Mouse (Mus musculus) hindbrain, embryonic 12.5 days (tissue): ENCODE data around the gene Sdk1. TPM values are rescaled to one million over a fixed set of nuclear protein-coding genes. Genes with fewer than 3 reads are reported as not detected.

Experiments
- ATAC-seq: fragments of 200-750 bp; cut with Nextera tagmentation; 2 replicates; pipeline ENCODE4 v1.8.0; 2017; ENCODE audit warnings: moderate TSS enrichment; ENCODE audit not compliant: low FRiP score
- H3K27ac ChIP-seq: fragments of 300-500 bp; sonication (generic); 2 replicates; pipeline ENCODE4 v1.5.1; 2016; ENCODE audit warnings: mild to moderate bottlenecking
- H3K27me3 ChIP-seq: fragments of 300-500 bp; sonication (generic); 2 replicates; pipeline ENCODE4 v1.6.1; 2016; ENCODE audit warnings: mild to moderate bottlenecking
- H3K36me3 ChIP-seq: fragments of 300-500 bp; sonication (generic); 2 replicates; pipeline ENCODE4 v1.6.1; 2016; ENCODE audit warnings: mild to moderate bottlenecking
- H3K4me1 ChIP-seq: fragments of 300-500 bp; sonication (generic); 2 replicates; pipeline ENCODE4 v1.6.1; 2016
- H3K4me2 ChIP-seq: fragments of 300-500 bp; sonication (generic); replicated peaks from 2 replicates; pipeline ENCODE4 v1.6.1; 2016; ENCODE audit warnings: mild to moderate bottlenecking
- H3K4me3 ChIP-seq: fragments of 300-500 bp; sonication (generic); 2 replicates; pipeline ENCODE4 v1.5.1; 2016; ENCODE audit warnings: mild to moderate bottlenecking
- H3K9ac ChIP-seq: fragments of 300-500 bp; sonication (generic); 2 replicates; pipeline ENCODE4 v1.6.1; 2016; ENCODE audit warnings: mild to moderate bottlenecking, moderate library complexity
- H3K9me3 ChIP-seq: fragments of 300-500 bp; sonication (generic); replicated peaks from 2 replicates; pipeline ENCODE4 v1.6.1; 2016; ENCODE audit warnings: mild to moderate bottlenecking
- WGBS: fragments of 180-500 bp; shearing (Covaris S2); methylation state at CpG from one replicate; pipeline ENCODE4 v1.1.7; 2016; 5-methylcytosine and 5-hydroxymethylcytosine counted together
- polyA plus RNA-seq: library from polyadenylated mRNA; unstranded; fragments of >200 nt; fragmentation: Nextera tagmentation; extraction: Ambion mirVana; gene quantifications from 2 replicates; pipeline ENCODE4 v1.2.1, GENCODE M21; 2016

Gene Sdk1
- polyA plus RNA-seq, 1 experiment from 2014 or later, result 3.5 TPM

GRCm38 (mm10) chr5:141677034-141677433, 435.7 kb downstream of the Sdk1 start:
- no peak for ATAC-seq
- no peak overlapping the region for H3K27ac ChIP-seq
- 92% methylated on average over 1 of the region's 1 CpGs for WGBS
- H3K27me3 ChIP-seq, result no peaks in the 10 kb centered on the region
- no peak overlapping the region for H3K9ac ChIP-seq
- H3K4me2 ChIP-seq, result no peak overlapping the region
- H3K9me3 ChIP-seq, result no peaks in the 10 kb centered on the region
- no peak overlapping the region for H3K4me3 ChIP-seq
- H3K36me3 ChIP-seq, result no peaks in the 10 kb centered on the region
- H3K4me1 ChIP-seq, result no peaks in the 10 kb centered on the region

GRCm38 (mm10) chr5:141677841-141678240, 436.6 kb downstream of the Sdk1 start:
- Histone ChIP-seq H3K4me3 (no peak overlapping the region), H3K9me3 (no peaks in the 10 kb centered on the region), H3K27ac (no peak overlapping the region), H3K27me3 (no peaks in the 10 kb centered on the region), H3K4me1 (no peaks in the 10 kb centered on the region), H3K36me3 (no peaks in the 10 kb centered on the region), H3K4me2 (no peak overlapping the region), H3K9ac (no peak overlapping the region)
- no peak for ATAC-seq
- WGBS, result 90% methylated on average over 8 of the region's 8 CpGs

- Histone ChIP-seq H3K4me1 (0 out of 2 replicates have a peak, but pooled peaks cover 5% of the 10 kb centered on the region), H3K4me3 (no peak overlapping the region), H3K27me3 (no peaks in the 10 kb centered on the region), H3K36me3 (no peaks in the 10 kb centered on the region), H3K4me2 (no peak overlapping the region), H3K27ac (no peak overlapping the region), H3K9ac (no peak overlapping the region), H3K9me3 (peaks cover 8% of the 10 kb centered on the region; the same call in 1 of the 2 replicates)
- WGBS, result 49% methylated on average over 7 of the region's 7 CpGs
- no peak for ATAC-seq
Observed at GRCm38 (mm10) chr5:141686876-141687420, 445.7 kb downstream of the Sdk1 start.

GRCm38 (mm10) chr5:141689442-141690105, 448.3 kb downstream of the Sdk1 start:
- Histone ChIP-seq H3K27ac (no peak overlapping the region), H3K4me3 (no peak overlapping the region), H3K4me2 (no peak overlapping the region), H3K36me3 (no peaks in the 10 kb centered on the region), H3K27me3 (peaks cover 2% of the 10 kb centered on the region; the same call in 1 of the 2 replicates), H3K9ac (no peak overlapping the region), H3K9me3 (peaks cover 8% of the 10 kb centered on the region; the same call in 1 of the 2 replicates), H3K4me1 (peaks cover 13% of the 10 kb centered on the region)
- no peak for ATAC-seq
- 83% methylated on average over 12 of the region's 12 CpGs for WGBS

GRCm38 (mm10) chr5:141691482-141691975, 450.2 kb downstream of the Sdk1 start:
- H3K27ac ChIP-seq, result no peak overlapping the region
- H3K36me3 ChIP-seq, result no peaks in the 10 kb centered on the region
- 87% methylated on average over 7 of the region's 7 CpGs for WGBS
- no peak overlapping the region for H3K4me3 ChIP-seq
- no peak overlapping the region for H3K4me2 ChIP-seq
- ATAC-seq, result no peak
- H3K9ac ChIP-seq, result no peak overlapping the region
- peaks cover 8% of the 10 kb centered on the region; the same call in 1 of the 2 replicates for H3K27me3 ChIP-seq
- H3K4me1 ChIP-seq, result peaks cover 18% of the 10 kb centered on the region
- peaks cover 8% of the 10 kb centered on the region; the same call in 1 of the 2 replicates for H3K9me3 ChIP-seq

- ATAC-seq, result no peak
Observed at GRCm38 (mm10) chr5:141693716-141694115, 452.4 kb downstream of the Sdk1 start.

GRCm38 (mm10) chr5:141694901-141695300, 453.6 kb downstream of the Sdk1 start:
- H3K9ac ChIP-seq, result no peak overlapping the region
- no peaks in the 10 kb centered on the region for H3K36me3 ChIP-seq
- 0 out of 2 replicates have a peak, but pooled peaks cover 4% of the 10 kb centered on the region for H3K9me3 ChIP-seq
- H3K27ac ChIP-seq, result no peak overlapping the region
- 49% methylated on average over 12 of the region's 12 CpGs for WGBS
- ATAC-seq, result no peak
- no peak overlapping the region for H3K4me2 ChIP-seq
- peaks cover 13% of the 10 kb centered on the region for H3K4me1 ChIP-seq
- no peak overlapping the region for H3K4me3 ChIP-seq
- peaks cover 8% of the 10 kb centered on the region; the same call in 1 of the 2 replicates for H3K27me3 ChIP-seq

More at GRCm38 (mm10) chr5:141693716-141694115, 452.4 kb downstream of the Sdk1 start:
- H3K27me3 ChIP-seq, result peaks cover 8% of the 10 kb centered on the region; the same call in 1 of the 2 replicates
- 0 out of 2 replicates have a peak, but pooled peaks cover 4% of the 10 kb centered on the region for H3K9me3 ChIP-seq
- H3K4me1 ChIP-seq, result peaks cover 13% of the 10 kb centered on the region
- 54% methylated on average over 6 of the region's 6 CpGs for WGBS
- no peak overlapping the region for H3K9ac ChIP-seq
- no peaks in the 10 kb centered on the region for H3K36me3 ChIP-seq
- no peak overlapping the region for H3K27ac ChIP-seq
- no peak overlapping the region for H3K4me3 ChIP-seq
- H3K4me2 ChIP-seq, result no peak overlapping the region

GRCm38 (mm10) chr5:141698406-141698805, 457.1 kb downstream of the Sdk1 start:
- Histone ChIP-seq H3K27ac (no peak overlapping the region), H3K4me1 (peaks cover 8% of the 10 kb centered on the region), H3K9me3 (no peaks in the 10 kb centered on the region), H3K27me3 (peaks cover 8% of the 10 kb centered on the region; the same call in 1 of the 2 replicates), H3K4me2 (no peak overlapping the region), H3K9ac (no peak overlapping the region), H3K4me3 (no peak overlapping the region), H3K36me3 (no peaks in the 10 kb centered on the region)
- WGBS, result 58% methylated on average over 3 of the region's 3 CpGs
- no peak for ATAC-seq

GRCm38 (mm10) chr5:141720751-141721150, 479.5 kb downstream of the Sdk1 start:
- no peak for ATAC-seq
- H3K27me3 ChIP-seq, result no peaks in the 10 kb centered on the region
- H3K4me3 ChIP-seq, result no peak overlapping the region
- H3K4me2 ChIP-seq, result no peak overlapping the region
- no peaks in the 10 kb centered on the region for H3K36me3 ChIP-seq
- H3K4me1 ChIP-seq, result peaks cover 7% of the 10 kb centered on the region
- H3K9ac ChIP-seq, result no peak overlapping the region
- no peak overlapping the region for H3K27ac ChIP-seq
- 49% methylated on average over 3 of the region's 3 CpGs for WGBS
- no peaks in the 10 kb centered on the region for H3K9me3 ChIP-seq

- no peak for ATAC-seq
- H3K4me3 ChIP-seq, result no peak overlapping the region
- no peak overlapping the region for H3K9ac ChIP-seq
- no peak overlapping the region for H3K4me2 ChIP-seq
- no peaks in the 10 kb centered on the region for H3K9me3 ChIP-seq
- WGBS, result 64% methylated on average over 2 of the region's 2 CpGs
- H3K4me1 ChIP-seq, result peaks cover 5% of the 10 kb centered on the region; the same call in 1 of the 2 replicates
- H3K27me3 ChIP-seq, result no peaks in the 10 kb centered on the region
- H3K36me3 ChIP-seq, result no peaks in the 10 kb centered on the region
- H3K27ac ChIP-seq, result no peak overlapping the region
Observed at GRCm38 (mm10) chr5:141727968-141728367, 486.7 kb downstream of the Sdk1 start.

GRCm38 (mm10) chr5:141730006-141730405, 488.7 kb downstream of the Sdk1 start:
- no peak overlapping the region for H3K4me3 ChIP-seq
- H3K9ac ChIP-seq, result no peak overlapping the region
- H3K36me3 ChIP-seq, result no peaks in the 10 kb centered on the region
- H3K9me3 ChIP-seq, result no peaks in the 10 kb centered on the region
- H3K27ac ChIP-seq, result no peak overlapping the region
- H3K4me2 ChIP-seq, result no peak overlapping the region
- H3K4me1 ChIP-seq, result peaks cover 5% of the 10 kb centered on the region; the same call in 1 of the 2 replicates
- 41% methylated on average over 4 of the region's 4 CpGs for WGBS
- no peak for ATAC-seq
- no peaks in the 10 kb centered on the region for H3K27me3 ChIP-seq

- WGBS, result 73% methylated on average over 5 of the region's 5 CpGs
- ATAC-seq, result no peak
- no peak overlapping the region for H3K4me3 ChIP-seq
- H3K9ac ChIP-seq, result no peak overlapping the region
- no peaks in the 10 kb centered on the region for H3K27me3 ChIP-seq
- H3K4me2 ChIP-seq, result no peak overlapping the region
- no peaks in the 10 kb centered on the region for H3K36me3 ChIP-seq
- no peak overlapping the region for H3K27ac ChIP-seq
- peaks cover 5% of the 10 kb centered on the region; the same call in 1 of the 2 replicates for H3K9me3 ChIP-seq
- no peaks in the 10 kb centered on the region for H3K4me1 ChIP-seq
Observed at GRCm38 (mm10) chr5:141738725-141739124, 497.4 kb downstream of the Sdk1 start.
